Mouse (Mus musculus) forebrain, embryonic 13.5 days (tissue): ENCODE measurements around the gene Snrnp70. TPM values are rescaled to one million over a fixed set of nuclear protein-coding genes. Genes with fewer than 3 reads are reported as not detected.
A peak's percentile ranks its signal among the peaks of the same experiment; 100 is the strongest.
"Not testable (repeated sequence)": the region's sequence is repeated elsewhere in the genome, so short reads cannot be mapped to it uniquely, and the experiment has no call there.

Experiments
- ATAC-seq: fragments of 200-750 bp; cut with Nextera tagmentation; 2 replicates; pipeline ENCODE4 v1.8.0; 2017
- H3K27ac ChIP-seq: fragments of 300-500 bp; sonication (generic); 2 replicates; pipeline ENCODE4 v1.5.1; 2015; ENCODE audit warnings: inconsistent platforms, mild to moderate bottlenecking, moderate library complexity
- H3K27me3 ChIP-seq: fragments of 300-500 bp; sonication (generic); 2 replicates; pipeline ENCODE4 v1.6.1; 2015; ENCODE audit warnings: mild to moderate bottlenecking, inconsistent platforms
- H3K36me3 ChIP-seq: fragments of 300-500 bp; sonication (generic); 2 replicates; pipeline ENCODE4 v1.6.1; 2015; ENCODE audit warnings: mild to moderate bottlenecking, inconsistent platforms; ENCODE audit not compliant: poor library complexity, severe bottlenecking
- H3K4me1 ChIP-seq: fragments of 300-500 bp; sonication (generic); 2 replicates; pipeline ENCODE4 v1.6.1; 2015; ENCODE audit warnings: inconsistent platforms
- H3K4me2 ChIP-seq: fragments of 300-500 bp; sonication (generic); 2 replicates; pipeline ENCODE4 v1.6.1; 2015; ENCODE audit warnings: inconsistent platforms, mild to moderate bottlenecking, moderate library complexity
- H3K4me3 ChIP-seq: fragments of 300-500 bp; sonication (generic); 2 replicates; pipeline ENCODE4 v1.5.1; 2015; ENCODE audit warnings: mild to moderate bottlenecking, inconsistent platforms
- H3K9ac ChIP-seq: fragments of 300-500 bp; sonication (generic); 2 replicates; pipeline ENCODE4 v1.6.1; 2015; ENCODE audit warnings: mild to moderate bottlenecking, inconsistent platforms
- H3K9me3 ChIP-seq: fragments of 300-500 bp; sonication (generic); replicated peaks from 2 replicates; pipeline ENCODE4 v1.6.1; 2016; ENCODE audit warnings: inconsistent platforms
- WGBS: fragments of 180-500 bp; shearing (Covaris S2); methylation state at CpG from one replicate; pipeline ENCODE4 v1.1.7; 2015; 5-methylcytosine and 5-hydroxymethylcytosine counted together
- polyA plus RNA-seq: library from polyadenylated mRNA; unstranded; fragments of >200 nt; fragmentation: Nextera tagmentation; extraction: Ambion mirVana; gene quantifications from 2 replicates; pipeline ENCODE4 v1.2.1, GENCODE M21; 2015

The Snrnp70 gene
- polyA plus RNA-seq, 1 experiment from 2014 or later = 250 TPM

GRCm38 (mm10) chr7:45360404-45361125, 35.0 kb downstream of the Snrnp70 start:
- H3K4me1 ChIP-seq = peaks cover 31% of the 10 kb centered on the region
- H3K9me3 ChIP-seq = no peaks in the 10 kb centered on the region
- H3K9ac ChIP-seq = no peak overlapping the region
- peaks cover 22% of the 10 kb centered on the region for H3K36me3 ChIP-seq
- WGBS = 60% methylated on average over 18 of the region's 18 CpGs
- H3K4me3 ChIP-seq = no peak overlapping the region
- no peak overlapping the region for H3K27ac ChIP-seq
- H3K4me2 ChIP-seq = peak overlapping the region; percentile 82
- ATAC-seq = peak; percentile 5
- peaks cover 16% of the 10 kb centered on the region for H3K27me3 ChIP-seq

GRCm38 (mm10) chr7:45359081-45359480, 36.5 kb downstream of the Snrnp70 start:
- 72% methylated on average over 10 of the region's 11 CpGs for WGBS
- H3K27ac ChIP-seq, ATAC-seq, H3K9me3 ChIP-seq, H3K4me2 ChIP-seq, H3K4me3 ChIP-seq, H3K9ac ChIP-seq: not testable (repeated sequence)
- H3K27me3 ChIP-seq = peaks cover 16% of the 10 kb centered on the region
- H3K4me1 ChIP-seq = peaks cover 21% of the 10 kb centered on the region
- H3K36me3 ChIP-seq = peaks cover 33% of the 10 kb centered on the region

- WGBS = 70% methylated on average over 13 of the region's 13 CpGs
- H3K4me1 ChIP-seq = peaks cover 2% of the 10 kb centered on the region; the same call in 1 of the 2 replicates
- ATAC-seq = no peak
- no peak overlapping the region for H3K4me2 ChIP-seq
- no peak overlapping the region for H3K9ac ChIP-seq
- no peak overlapping the region for H3K27ac ChIP-seq
- H3K36me3 ChIP-seq = peaks cover 53% of the 10 kb centered on the region
- no peaks in the 10 kb centered on the region for H3K9me3 ChIP-seq
- H3K4me3 ChIP-seq = no peak overlapping the region
- 0 out of 2 replicates have a peak, but pooled peaks cover 3% of the 10 kb centered on the region for H3K27me3 ChIP-seq
Measured at GRCm38 (mm10) chr7:45356087-45356486, 39.5 kb downstream of the Snrnp70 start.

- WGBS = 70% methylated on average over 15 of the region's 15 CpGs
- no peak overlapping the region for H3K27ac ChIP-seq
- ATAC-seq = no peak
- H3K4me2 ChIP-seq = no peak overlapping the region
- H3K9ac ChIP-seq = no peak overlapping the region
- no peak overlapping the region for H3K4me3 ChIP-seq
- no peaks in the 10 kb centered on the region for H3K4me1 ChIP-seq
- no peaks in the 10 kb centered on the region for H3K9me3 ChIP-seq
- no peaks in the 10 kb centered on the region for H3K27me3 ChIP-seq
- peaks cover 59% of the 10 kb centered on the region for H3K36me3 ChIP-seq
Measured at GRCm38 (mm10) chr7:45355318-45356020, 40.1 kb downstream of the Snrnp70 start.

GRCm38 (mm10) chr7:45353041-45353440, 42.5 kb downstream of the Snrnp70 start:
- Histone ChIP-seq H3K4me1 (no peaks in the 10 kb centered on the region), H3K27ac (no peak overlapping the region; the same call in 1 of the 2 replicates), H3K4me2 (no peak overlapping the region), H3K4me3 (no peak overlapping the region), H3K9ac (no peak overlapping the region), H3K36me3 (peaks cover 76% of the 10 kb centered on the region), H3K27me3 (no peaks in the 10 kb centered on the region), H3K9me3 (no peaks in the 10 kb centered on the region)
- ATAC-seq = no peak
- WGBS = 27% methylated on average over 5 of the region's 5 CpGs

- Histone ChIP-seq H3K4me2 (no peak overlapping the region), H3K36me3 (peaks cover 60% of the 10 kb centered on the region), H3K4me3 (no peak overlapping the region), H3K4me1 (no peaks in the 10 kb centered on the region), H3K27ac (no peak overlapping the region), H3K9ac (no peak overlapping the region), H3K9me3 (no peaks in the 10 kb centered on the region), H3K27me3 (no peaks in the 10 kb centered on the region)
- WGBS = 80% methylated on average over 13 of the region's 13 CpGs
- ATAC-seq = no peak
Measured at GRCm38 (mm10) chr7:45346905-45347304, 48.6 kb downstream of the Snrnp70 start.

- WGBS = 32% methylated on average over 12 of the region's 13 CpGs
Measured at GRCm38 (mm10) chr7:45343543-45343942, 52.0 kb downstream of the Snrnp70 start.

GRCm38 (mm10) chr7:45342081-45342480, 53.5 kb downstream of the Snrnp70 start:
- no peak overlapping the region for H3K9ac ChIP-seq

More at GRCm38 (mm10) chr7:45343543-45343942, 52.0 kb downstream of the Snrnp70 start:
- Histone ChIP-seq H3K4me1 (peaks cover 28% of the 10 kb centered on the region), H3K36me3 (peaks cover 31% of the 10 kb centered on the region), H3K9ac (no peak overlapping the region), H3K4me2 (no peak overlapping the region), H3K9me3 (no peaks in the 10 kb centered on the region), H3K27me3 (peaks cover 3% of the 10 kb centered on the region; the same call in 1 of the 2 replicates), H3K4me3 (no peak overlapping the region), H3K27ac (no peak overlapping the region)
- no peak for ATAC-seq

GRCm38 (mm10) chr7:45341303-45341702, 54.2 kb downstream of the Snrnp70 start:
- Histone ChIP-seq H3K27me3 (peaks cover 23% of the 10 kb centered on the region), H3K4me3 (0 out of 2 replicates have a peak overlapping the region, but pooled peaks have one; percentile 53), H3K27ac (no peak overlapping the region), H3K4me2 (peak overlapping the region; percentile 85), H3K9ac (no peak overlapping the region), H3K9me3 (no peaks in the 10 kb centered on the region), H3K4me1 (peaks cover 37% of the 10 kb centered on the region), H3K36me3 (peaks cover 11% of the 10 kb centered on the region)
- 6% methylated on average over 8 of the region's 8 CpGs for WGBS
- ATAC-seq = no peak

More at GRCm38 (mm10) chr7:45342081-45342480, 53.5 kb downstream of the Snrnp70 start:
- ATAC-seq = no peak
- no peak overlapping the region for H3K27ac ChIP-seq
- H3K9me3 ChIP-seq = no peaks in the 10 kb centered on the region
- H3K4me3 ChIP-seq = no peak overlapping the region
- H3K27me3 ChIP-seq = peaks cover 17% of the 10 kb centered on the region
- WGBS = 90% methylated on average over 11 of the region's 11 CpGs
- no peak overlapping the region for H3K4me2 ChIP-seq
- H3K4me1 ChIP-seq = peaks cover 37% of the 10 kb centered on the region
- peaks cover 18% of the 10 kb centered on the region for H3K36me3 ChIP-seq

GRCm38 (mm10) chr7:45340669-45341068, 54.9 kb downstream of the Snrnp70 start:
- H3K9me3 ChIP-seq = no peaks in the 10 kb centered on the region
- no peak overlapping the region for H3K27ac ChIP-seq
- H3K36me3 ChIP-seq = peaks cover 5% of the 10 kb centered on the region
- WGBS = 1% methylated on average over 11 of the region's 11 CpGs
- H3K4me2 ChIP-seq = peak overlapping the region; percentile 85
- ATAC-seq = no peak
- peaks cover 37% of the 10 kb centered on the region for H3K4me1 ChIP-seq
- H3K9ac ChIP-seq = peak overlapping the region; percentile 73
- H3K27me3 ChIP-seq = peaks cover 30% of the 10 kb centered on the region
- H3K4me3 ChIP-seq = peak overlapping the region; percentile 53

GRCm38 (mm10) chr7:45340066-45340442, 55.5 kb downstream of the Snrnp70 start:
- no peaks in the 10 kb centered on the region; the same call in 1 of the 2 replicates for H3K36me3 ChIP-seq
- peak overlapping the region; percentile 19; the same call in 1 of the 2 replicates for H3K27ac ChIP-seq
- peak overlapping the region; percentile 73 for H3K9ac ChIP-seq
- ATAC-seq = no peak
- peaks cover 34% of the 10 kb centered on the region for H3K27me3 ChIP-seq
- H3K4me1 ChIP-seq = peaks cover 37% of the 10 kb centered on the region
- peak overlapping the region; percentile 53 for H3K4me3 ChIP-seq
- peak overlapping the region; percentile 85 for H3K4me2 ChIP-seq
- WGBS = 3% methylated on average over 11 of the region's 11 CpGs
- H3K9me3 ChIP-seq = no peaks in the 10 kb centered on the region

GRCm38 (mm10) chr7:45339410-45340065, 56.0 kb downstream of the Snrnp70 start:
- Histone ChIP-seq H3K9ac (peak overlapping the region; percentile 73), H3K9me3 (no peaks in the 10 kb centered on the region), H3K4me3 (peak overlapping the region; percentile 53), H3K27ac (peak overlapping the region; percentile 55), H3K27me3 (peaks cover 34% of the 10 kb centered on the region), H3K4me1 (peaks cover 37% of the 10 kb centered on the region), H3K4me2 (peak overlapping the region; percentile 85), H3K36me3 (no peaks in the 10 kb centered on the region; the same call in 1 of the 2 replicates)
- 1% methylated on average over 37 of the region's 39 CpGs for WGBS
- peak; percentile 84 for ATAC-seq
